Mouse (Mus musculus): ENCODE data around the gene Nos1ap. TPM values are rescaled to one million over a fixed set of nuclear protein-coding genes. Genes with fewer than 3 reads are reported as not detected.

Nos1ap gene
- polyA plus RNA-seq, 1 experiment from 2014 or later: 7.9 TPM

GRCm38 (mm10) chr1:170371191-170371792 lies 218.4 kb downstream of the Nos1ap start:
- Histone ChIP-seq H3K27ac (ENCODE audit: low read depth) (no peak overlapping the region), H3K27me3 (ENCODE audit: insufficient read depth, low read length) (no peaks in the 10 kb centered on the region), H3K4me1 (ENCODE audit: insufficient read depth) (no peaks in the 10 kb centered on the region), H3K9me3 (ENCODE audit: low read depth, low read length) (no peaks in the 10 kb centered on the region), H3K9ac (no peak overlapping the region), H3K36me3 (ENCODE audit: insufficient read depth) (no peaks in the 10 kb centered on the region), H3K4me2 (no peak overlapping the region), H3K4me3 (ENCODE audit: low read depth, low read length) (no peak overlapping the region)
- TF ChIP-seq CTCF (IDR thresholded peaks at IDR 0.05; ENCODE audit: low read depth): no peak
- DNase-seq: no peak
- WGBS: 65% methylated on average over 4 of the region's 4 CpGs
- ATAC-seq (ENCODE audit: insufficient read depth): no peak

GRCm38 (mm10) chr1:170368864-170369263 lies 220.8 kb downstream of the Nos1ap start:
- no peak overlapping the region for H3K4me3 ChIP-seq (ENCODE audit: low read depth, low read length)
- DNase-seq (no peak), ATAC-seq (ENCODE audit: insufficient read depth) (no peak)
- no peak overlapping the region for H3K27ac ChIP-seq (ENCODE audit: low read depth)
- no peak for TF ChIP-seq CTCF (IDR thresholded peaks at IDR 0.05; ENCODE audit: low read depth)
- H3K9me3 ChIP-seq (ENCODE audit: low read depth, low read length): no peaks in the 10 kb centered on the region
- H3K4me1 ChIP-seq (ENCODE audit: insufficient read depth): no peaks in the 10 kb centered on the region
- WGBS: 72% methylated on average over 7 of the region's 7 CpGs
- H3K36me3 ChIP-seq (ENCODE audit: insufficient read depth): no peaks in the 10 kb centered on the region
- no peak overlapping the region for H3K9ac ChIP-seq
- no peaks in the 10 kb centered on the region for H3K27me3 ChIP-seq (ENCODE audit: insufficient read depth, low read length)
- H3K4me2 ChIP-seq: no peak overlapping the region

- Histone ChIP-seq H3K4me3 (ENCODE audit: low read depth, low read length) (no peak overlapping the region), H3K4me2 (no peak overlapping the region), H3K27ac (ENCODE audit: low read depth) (no peak overlapping the region), H3K4me1 (ENCODE audit: insufficient read depth) (no peaks in the 10 kb centered on the region), H3K36me3 (ENCODE audit: insufficient read depth) (no peaks in the 10 kb centered on the region), H3K9ac (no peak overlapping the region), H3K27me3 (ENCODE audit: insufficient read depth, low read length) (no peaks in the 10 kb centered on the region), H3K9me3 (ENCODE audit: low read depth, low read length) (no peaks in the 10 kb centered on the region)
- DNase-seq: no peak
- ATAC-seq (ENCODE audit: insufficient read depth): no peak
- WGBS: 69% methylated on average over 7 of the region's 7 CpGs
- TF ChIP-seq CTCF (IDR thresholded peaks at IDR 0.05; ENCODE audit: low read depth): no peak
Observed at GRCm38 (mm10) chr1:170366981-170367700, 222.5 kb downstream of the Nos1ap start.

- Histone ChIP-seq H3K27ac (ENCODE audit: low read depth) (no peak overlapping the region), H3K4me2 (no peak overlapping the region), H3K4me1 (ENCODE audit: insufficient read depth) (0 out of 2 replicates have a peak, but pooled peaks cover 2% of the 10 kb centered on the region), H3K9me3 (ENCODE audit: low read depth, low read length) (no peaks in the 10 kb centered on the region), H3K4me3 (ENCODE audit: low read depth, low read length) (no peak overlapping the region), H3K27me3 (ENCODE audit: insufficient read depth, low read length) (no peaks in the 10 kb centered on the region), H3K36me3 (ENCODE audit: insufficient read depth) (no peaks in the 10 kb centered on the region), H3K9ac (no peak overlapping the region)
- ATAC-seq (ENCODE audit: insufficient read depth) (no peak), DNase-seq (no peak)
- 77% methylated on average over 3 of the region's 3 CpGs for WGBS
- no peak for TF ChIP-seq CTCF (IDR thresholded peaks at IDR 0.05; ENCODE audit: low read depth)
Observed at GRCm38 (mm10) chr1:170363746-170364145, 225.9 kb downstream of the Nos1ap start.

GRCm38 (mm10) chr1:170360183-170360915 lies 229.3 kb downstream of the Nos1ap start:
- TF ChIP-seq CTCF (IDR thresholded peaks at IDR 0.05; ENCODE audit: low read depth): no peak
- ATAC-seq (ENCODE audit: insufficient read depth) (no peak), DNase-seq (no peak)
- no peak overlapping the region for H3K4me2 ChIP-seq
- H3K4me1 ChIP-seq (ENCODE audit: insufficient read depth): 0 out of 2 replicates have a peak, but pooled peaks cover 2% of the 10 kb centered on the region
- no peaks in the 10 kb centered on the region for H3K9me3 ChIP-seq (ENCODE audit: low read depth, low read length)
- H3K9ac ChIP-seq: no peak overlapping the region
- H3K27me3 ChIP-seq (ENCODE audit: insufficient read depth, low read length): no peaks in the 10 kb centered on the region
- 34% methylated on average over 10 of the region's 10 CpGs for WGBS
- H3K36me3 ChIP-seq (ENCODE audit: insufficient read depth): no peaks in the 10 kb centered on the region
- no peak overlapping the region for H3K27ac ChIP-seq (ENCODE audit: low read depth)
- no peak overlapping the region for H3K4me3 ChIP-seq (ENCODE audit: low read depth, low read length)

- Histone ChIP-seq H3K9me3 (ENCODE audit: low read depth, low read length) (no peaks in the 10 kb centered on the region), H3K4me2 (no peak overlapping the region), H3K36me3 (ENCODE audit: insufficient read depth) (no peaks in the 10 kb centered on the region), H3K27ac (ENCODE audit: low read depth) (no peak overlapping the region), H3K27me3 (ENCODE audit: insufficient read depth, low read length) (no peaks in the 10 kb centered on the region), H3K9ac (no peak overlapping the region), H3K4me1 (ENCODE audit: insufficient read depth) (no peaks in the 10 kb centered on the region), H3K4me3 (ENCODE audit: low read depth, low read length) (no peak overlapping the region)
- TF ChIP-seq CTCF (IDR thresholded peaks at IDR 0.05; ENCODE audit: low read depth): no peak
- no peak for DNase-seq
- no peak for ATAC-seq (ENCODE audit: insufficient read depth)
- 56% methylated on average over 3 of the region's 3 CpGs for WGBS
Observed at GRCm38 (mm10) chr1:170353335-170353734, 236.3 kb downstream of the Nos1ap start.

GRCm38 (mm10) chr1:170351080-170351479 lies 238.6 kb downstream of the Nos1ap start:
- H3K36me3 ChIP-seq (ENCODE audit: insufficient read depth): no peaks in the 10 kb centered on the region
- no peak overlapping the region for H3K4me2 ChIP-seq
- no peak overlapping the region for H3K4me3 ChIP-seq (ENCODE audit: low read depth, low read length)
- no peak for TF ChIP-seq CTCF (IDR thresholded peaks at IDR 0.05; ENCODE audit: low read depth)
- no peak overlapping the region for H3K27ac ChIP-seq (ENCODE audit: low read depth)
- no peaks in the 10 kb centered on the region for H3K27me3 ChIP-seq (ENCODE audit: insufficient read depth, low read length)
- no peak for ATAC-seq (ENCODE audit: insufficient read depth)
- H3K9ac ChIP-seq: no peak overlapping the region
- DNase-seq: no peak
- H3K4me1 ChIP-seq (ENCODE audit: insufficient read depth): no peaks in the 10 kb centered on the region; the same call in 1 of the 2 replicates
- no peaks in the 10 kb centered on the region for H3K9me3 ChIP-seq (ENCODE audit: low read depth, low read length)

Measured in lung, embryonic 14.5 days (tissue).